ENCODE assay signal across 16 mouse cellular contexts in the genomic region with DNA sequence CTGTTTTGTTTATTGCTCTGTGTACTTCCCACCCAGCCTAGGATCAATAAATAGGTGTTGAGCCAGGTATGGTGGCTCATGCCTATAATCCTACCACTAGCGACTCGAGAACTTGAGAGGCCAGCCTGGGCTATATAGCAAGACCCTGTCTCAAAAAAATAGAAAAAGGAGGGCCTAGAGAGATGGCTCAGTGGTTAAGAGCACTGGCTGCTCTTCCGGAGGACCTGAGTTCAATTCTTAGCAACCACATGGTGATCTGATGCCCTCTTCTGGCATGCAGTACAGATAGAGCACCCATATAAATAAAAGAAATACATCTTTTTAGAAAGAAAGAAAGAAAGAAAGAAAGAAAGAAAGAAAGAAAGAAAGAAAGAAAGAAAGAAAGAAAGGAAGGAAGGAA. TPM values are rescaled to one million over a fixed set of nuclear protein-coding genes. Genes with fewer than 3 reads are reported as not detected.
A peak's percentile ranks its signal among the peaks of the same experiment; 100 is the strongest.
DNase-seq lines count a peak whose midpoint lies in the region; ATAC-seq and TF ChIP-seq lines count a peak whose summit lies in the region.
"Had no signal": no experiment of that assay in that cellular context is flagged by ENCODE, and none has a peak within 500 bp of the region (broad histone marks: within the 10 kb centered on the region; RNA-seq: fewer than 3 reads in every experiment).

No protein-coding gene starts in this region.

- 60% methylated on average over 3 of the region's 3 CpGs for WGBS in kidney, postnatal 0 days

- DNase-seq in kidney, postnatal 0 days (ENCODE audit: low spot score), result no peak
- DNase-seq in kidney, adult 8-10 months, result no peak
- DNase-seq in spleen, postnatal 36 days (ENCODE audit: low spot score in 2 of 2), result peak; percentile 65 to 72
- no peak for DNase-seq in spleen, postnatal 14 days (ENCODE audit: low spot score in 2 of 2)
- no peak for DNase-seq in cerebellum, postnatal 4 days (ENCODE audit: low spot score in 2 of 2)
- DNase-seq: adrenal gland, adult 2 months; cerebellum, adult 18-20 months; gastrocnemius, postnatal 25 days had no signal

- no peak overlapping the region for H3K4me2 ChIP-seq in kidney, postnatal 0 days (ENCODE audit: low read length)

- no peak overlapping the region for H3K4me3 ChIP-seq in kidney, postnatal 0 days (replicated peaks; ENCODE audit: low read depth, low read length)
- H3K4me3 ChIP-seq: hindbrain, embryonic 12.5 days had no signal

- peaks cover 9% of the 10 kb centered on the region for H3K4me1 ChIP-seq in kidney, postnatal 0 days (replicated peaks; ENCODE audit: insufficient read depth, low read length)

- no peak overlapping the region for H3K9ac ChIP-seq in kidney, postnatal 0 days (ENCODE audit: low read depth, low read length)
- H3K9ac ChIP-seq: forebrain, embryonic 12.5 days; limb, embryonic 12.5 days; midbrain, embryonic 13.5 days had no signal

- no peak for ATAC-seq in kidney, postnatal 0 days (replicated peaks; ENCODE audit: low FRiP score, low read depth)
- peak; percentile 12 for ATAC-seq in inflammation-experienced regulatory T-cells, adult 6 months
- ATAC-seq in megakaryocyte-erythroid progenitor cell, adult 5-6 weeks (replicated peaks; ENCODE audit: low FRiP score, low TSS enrichment, poor library complexity, severe bottlenecking), result no peak
- ATAC-seq: midbrain, embryonic 13.5 days had no signal

- peaks cover 6% of the 10 kb centered on the region; the same call in 1 of the 2 replicates for H3K36me3 ChIP-seq in kidney, postnatal 0 days (ENCODE audit: insufficient read depth, low read length)

- peak; percentile 32 for TF ChIP-seq CTCF in kidney, postnatal 0 days (IDR thresholded peaks at IDR 0.05; ENCODE audit: low read depth)

- no peak overlapping the region for H3K27ac ChIP-seq in kidney, postnatal 0 days
- H3K27ac ChIP-seq: forebrain, embryonic 12.5 days; hindbrain, embryonic 12.5 days; limb, embryonic 12.5 days; midbrain, embryonic 13.5 days had no signal

- H3K9me3 ChIP-seq in kidney, postnatal 0 days (replicated peaks; ENCODE audit: low read length), result no peaks in the 10 kb centered on the region
- H3K9me3 ChIP-seq: forebrain, embryonic 12.5 days; G1E; hindbrain, embryonic 12.5 days; limb, embryonic 12.5 days; midbrain, embryonic 13.5 days had no signal

- H3K27me3 ChIP-seq in kidney, postnatal 0 days (ENCODE audit: insufficient read depth, low read length), result no peaks in the 10 kb centered on the region

RNA-seq across cellular contexts. Expression of gene Rad9a, which starts 1.7 kb away (rescaled TPM):
- polyA plus RNA-seq in kidney, postnatal 0 days (2015; fragmentation: Nextera tagmentation; extraction: Ambion mirVana), result 22.8 and 25.7 TPM in 2 replicates
- 10 to 100 TPM; 43.6 to 63.0 (median 59.1) TPM for polyA plus RNA-seq in inflammation-experienced regulatory T-cells, adult 6 months (2017; shearing (Covaris generic))
- total RNA-seq in megakaryocyte-erythroid progenitor cell, adult 5-6 weeks (2014; fragmentation: Nextera tagmentation), result 35.5 and 47.7 TPM in 2 replicates
- total RNA-seq in megakaryocyte-erythroid progenitor cell, adult 5-6 weeks (2017), result 17.5 and 29.6 TPM in 2 replicates

RNA-seq across cellular contexts. Expression of gene Clcf1, which starts 10.9 kb away (rescaled TPM):
- 6.5 and 6.7 TPM in 2 replicates for polyA plus RNA-seq in kidney, postnatal 0 days (2015; fragmentation: Nextera tagmentation; extraction: Ambion mirVana)
- polyA plus RNA-seq in inflammation-experienced regulatory T-cells, adult 6 months (2017; shearing (Covaris generic)), result 10 to 100 TPM; 13.4 to 51.6 (median 33.9) TPM
- 4.6 and 6.9 TPM in 2 replicates for total RNA-seq in megakaryocyte-erythroid progenitor cell, adult 5-6 weeks (2014; fragmentation: Nextera tagmentation)
- 0.99 TPM in 1 of 2 replicates, not detected in the other for total RNA-seq in megakaryocyte-erythroid progenitor cell, adult 5-6 weeks (2017)
- polyA plus RNA-seq: G1E had no signal

RNA-seq across cellular contexts. Expression of gene AC109138.7, which starts 11.0 kb away (rescaled TPM):
- polyA plus RNA-seq in kidney, postnatal 0 days (2015; fragmentation: Nextera tagmentation; extraction: Ambion mirVana), result not detected in 2 replicates
- polyA plus RNA-seq in inflammation-experienced regulatory T-cells, adult 6 months (2017; shearing (Covaris generic)), result not detected
- total RNA-seq in megakaryocyte-erythroid progenitor cell, adult 5-6 weeks (2014; fragmentation: Nextera tagmentation), result 2.1 TPM in 1 of 2 replicates, not detected in the other
- total RNA-seq in megakaryocyte-erythroid progenitor cell, adult 5-6 weeks (2017), result not detected in 2 replicates
- total RNA-seq: adrenal gland, adult 2 months; G1E; gastrocnemius, postnatal 25 days had no signal
- polyA plus RNA-seq: adrenal gland, adult 2 months; embryonic facial prominence, embryonic 11.5 days; forebrain, embryonic 12.5 days; hindbrain, embryonic 12.5 days; limb, embryonic 12.5 days; midbrain, embryonic 13.5 days had no signal

RNA-seq across cellular contexts. Expression of gene Ppp1ca, which starts 11.3 kb away (rescaled TPM):
- polyA plus RNA-seq in kidney, postnatal 0 days (2015; fragmentation: Nextera tagmentation; extraction: Ambion mirVana), result 804 and 864 TPM in 2 replicates
- polyA plus RNA-seq in inflammation-experienced regulatory T-cells, adult 6 months (2017; shearing (Covaris generic)), result 1,000 to 10,000 TPM in 1 of 3 experiments, 100 to 1,000 TPM in 2; 808 to 1,210 (median 823) TPM
- 392 and 411 TPM in 2 replicates for total RNA-seq in megakaryocyte-erythroid progenitor cell, adult 5-6 weeks (2014; fragmentation: Nextera tagmentation)
- total RNA-seq in megakaryocyte-erythroid progenitor cell, adult 5-6 weeks (2017), result 411 and 530 TPM in 2 replicates

RNA-seq across cellular contexts. Expression of gene Tbc1d10c, which starts 12.1 kb away (rescaled TPM):
- polyA plus RNA-seq in kidney, postnatal 0 days (2015; fragmentation: Nextera tagmentation; extraction: Ambion mirVana), result 3.5 and 3.9 TPM in 2 replicates
- polyA plus RNA-seq in inflammation-experienced regulatory T-cells, adult 6 months (2017; shearing (Covaris generic)), result 100 to 1,000 TPM; 608 to 658 (median 621) TPM
- 17.1 and 30.7 TPM in 2 replicates for total RNA-seq in megakaryocyte-erythroid progenitor cell, adult 5-6 weeks (2014; fragmentation: Nextera tagmentation)
- total RNA-seq in megakaryocyte-erythroid progenitor cell, adult 5-6 weeks (2017), result 7.1 and 9.3 TPM in 2 replicates

Comparison
In these comparisons a context has a peak if more than half of its experiments do, and no peak if none do; other contexts are left out.
1. DNase-seq: peak in spleen, postnatal 36 days (2 of 2); none in kidney, postnatal 0 days (single experiment), kidney, adult 8-10 months (0 of 2), spleen, postnatal 14 days (0 of 2) and cerebellum, postnatal 4 days (0 of 2).